Mouse (Mus musculus) limb, embryonic 14.5 days (tissue): ENCODE measurements at regions not wholly inside any gene's neighbourhood (a gene's known extent, or its start where the extent isn't known, plus 50 kb on each side); places are given as distances from the start of the nearest gene placed in this dataset.

ENCODE experiments used
- ATAC-seq: fragments of 200-750 bp; cut with Nextera tagmentation; 2 replicates; pipeline ENCODE4 v1.8.0; 2017; ENCODE audit warnings: low read depth, moderate number of reproducible peaks, moderate TSS enrichment; ENCODE audit not compliant: low FRiP score
- DNase-seq: peaks from one replicate; pipeline ENCODE4 v3.0.0-alpha.2; 2015; ENCODE audit warnings: low spot score
- H3K27ac ChIP-seq: fragments of 300-500 bp; sonication (generic); replicated peaks from 2 replicates; pipeline ENCODE4 v1.5.1; 2014; ENCODE audit warnings: low read depth, mild to moderate bottlenecking, low read length, moderate library complexity, mixed read lengths
- H3K27me3 ChIP-seq: fragments of 300-500 bp; sonication (generic); 2 replicates; pipeline ENCODE4 v1.6.1; 2014; ENCODE audit warnings: low read length, mixed read lengths; ENCODE audit not compliant: control insufficient read depth, insufficient read depth
- H3K36me3 ChIP-seq: fragments of 300-500 bp; sonication (generic); 2 replicates; pipeline ENCODE4 v1.6.1; 2014; ENCODE audit warnings: mild to moderate bottlenecking, low read length, moderate library complexity, mixed read lengths; ENCODE audit not compliant: control insufficient read depth, insufficient read depth
- H3K4me1 ChIP-seq: fragments of 300-500 bp; sonication (generic); 2 replicates; pipeline ENCODE4 v1.6.1; 2014; ENCODE audit warnings: antibody characterized with exemption, low read length, mixed read lengths; ENCODE audit not compliant: control insufficient read depth, insufficient read depth
- H3K4me2 ChIP-seq: fragments of 300-500 bp; sonication (generic); replicated peaks from 2 replicates; pipeline ENCODE4 v1.6.1; 2014; ENCODE audit warnings: low read depth, mild to moderate bottlenecking, low read length, moderate library complexity; ENCODE audit not compliant: severe bottlenecking
- H3K4me3 ChIP-seq: fragments of 300-500 bp; sonication (generic); replicated peaks from 2 replicates; pipeline ENCODE4 v1.5.1; 2014; ENCODE audit warnings: low read length
- H3K9ac ChIP-seq: fragments of 300-500 bp; sonication (generic); 2 replicates; pipeline ENCODE4 v1.6.1; 2014; ENCODE audit warnings: mild to moderate bottlenecking, low read depth, low read length, moderate library complexity; ENCODE audit not compliant: severe bottlenecking
- H3K9me3 ChIP-seq: fragments of 300-500 bp; sonication (generic); 2 replicates; pipeline ENCODE4 v1.6.1; 2016; ENCODE audit warnings: low read length; ENCODE audit not compliant: control insufficient read depth
- POLR2A ChIP-seq: fragments of 200-500 bp; IDR thresholded peaks from 2 replicates; pipeline ENCODE4 v1.8.0; 2012; ENCODE audit warnings: inconsistent platforms, mild to moderate bottlenecking, moderate library complexity, borderline replicate concordance; ENCODE audit not compliant: insufficient read depth, insufficient read length; ENCODE audit errors: extremely low read depth
- WGBS: fragments of 180-500 bp; shearing (Covaris S2); extraction: QIAGEN DNeasy Blood & Tissue Kit; methylation state at CpG from one replicate; pipeline ENCODE4 v1.1.7; 2014; 5-methylcytosine and 5-hydroxymethylcytosine counted together

DNA sequence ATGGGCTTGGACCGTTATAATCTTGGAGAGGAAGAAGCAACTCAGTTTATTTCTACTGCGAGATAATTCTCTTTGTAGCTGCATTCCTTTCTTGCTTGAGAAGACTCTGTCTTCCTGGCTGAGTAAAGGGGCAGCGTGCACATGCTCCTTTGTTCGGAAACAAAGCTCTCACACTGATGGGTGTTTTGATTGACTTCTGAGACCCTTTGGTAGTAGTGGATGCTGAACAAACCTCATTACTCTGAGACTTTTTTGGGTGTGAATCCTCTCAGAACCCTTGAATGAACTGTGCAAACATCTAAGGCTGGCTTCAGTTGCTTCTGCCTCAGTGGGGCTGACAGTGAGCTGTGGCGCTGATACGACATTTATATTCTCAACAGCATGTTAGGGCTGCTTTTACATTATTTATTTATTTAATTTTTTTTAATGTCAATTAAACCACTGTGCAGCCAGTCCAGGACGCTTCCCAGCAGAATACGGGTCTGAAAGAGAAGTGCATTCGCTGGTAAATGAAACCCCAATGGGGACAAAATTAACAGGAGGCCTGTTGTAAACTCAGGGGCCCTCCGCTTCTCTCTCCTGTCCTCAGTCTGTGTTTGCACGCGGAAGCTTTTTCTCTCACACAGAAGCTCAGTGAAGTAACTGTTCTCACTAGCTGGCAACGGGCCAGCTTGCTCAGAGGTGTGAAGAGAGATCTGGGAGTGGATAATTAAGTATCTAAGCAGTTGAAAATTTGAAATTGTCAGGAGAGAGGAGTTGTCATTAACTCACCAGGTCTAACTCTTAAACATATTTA lies 380.1 kb upstream of the Slc30a5 start:
- TF ChIP-seq POLR2A, result no peak
- peaks cover 32% of the 10 kb centered on the region for H3K4me1 ChIP-seq
- no peak for DNase-seq
- no peak overlapping the region for H3K27ac ChIP-seq
- H3K4me3 ChIP-seq, result no peak overlapping the region
- no peak for ATAC-seq
- H3K9me3 ChIP-seq, result no peaks in the 10 kb centered on the region
- no peak overlapping the region for H3K4me2 ChIP-seq
- H3K27me3 ChIP-seq, result no peaks in the 10 kb centered on the region
- H3K36me3 ChIP-seq, result no peaks in the 10 kb centered on the region
- no peak overlapping the region for H3K9ac ChIP-seq
- WGBS, result 40% methylated on average over 13 of the region's 13 CpGs

DNA sequence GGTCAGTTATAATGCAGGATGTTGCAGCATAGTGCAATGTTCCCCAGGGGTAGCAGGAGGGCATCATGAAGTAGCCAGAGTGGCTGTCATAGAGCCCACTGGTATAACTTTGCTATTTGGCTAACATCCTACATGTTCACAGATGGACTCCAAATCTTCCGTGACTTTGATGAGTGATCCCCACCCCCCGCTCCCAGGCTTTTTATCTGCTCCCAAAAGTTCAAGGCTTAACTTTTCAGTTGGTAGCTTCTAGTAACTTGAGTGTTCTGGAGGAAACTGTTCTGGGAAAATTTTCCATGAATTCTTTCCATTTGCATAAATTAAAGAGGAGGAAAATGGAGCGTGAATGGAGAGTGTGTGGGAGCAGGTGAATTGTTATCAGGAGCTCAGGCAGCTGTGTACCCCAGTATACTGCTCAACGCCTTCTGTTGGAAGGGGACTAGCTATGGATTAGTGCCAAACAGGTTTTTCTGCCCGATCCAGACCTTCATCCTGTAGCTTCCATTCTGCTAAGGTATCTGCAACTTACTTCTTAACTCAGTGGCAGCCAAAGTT lies 379.2 kb upstream of the Slc30a5 start:
- DNase-seq (no peak), ATAC-seq (no peak)
- WGBS, result 67% methylated on average over 5 of the region's 5 CpGs
- H3K9me3 ChIP-seq, result no peaks in the 10 kb centered on the region
- no peak overlapping the region for H3K9ac ChIP-seq
- H3K27me3 ChIP-seq, result no peaks in the 10 kb centered on the region
- peaks cover 25% of the 10 kb centered on the region for H3K4me1 ChIP-seq
- H3K27ac ChIP-seq, result no peak overlapping the region
- no peak overlapping the region for H3K4me3 ChIP-seq
- no peak overlapping the region for H3K4me2 ChIP-seq
- no peak for TF ChIP-seq POLR2A
- no peaks in the 10 kb centered on the region for H3K36me3 ChIP-seq

DNA sequence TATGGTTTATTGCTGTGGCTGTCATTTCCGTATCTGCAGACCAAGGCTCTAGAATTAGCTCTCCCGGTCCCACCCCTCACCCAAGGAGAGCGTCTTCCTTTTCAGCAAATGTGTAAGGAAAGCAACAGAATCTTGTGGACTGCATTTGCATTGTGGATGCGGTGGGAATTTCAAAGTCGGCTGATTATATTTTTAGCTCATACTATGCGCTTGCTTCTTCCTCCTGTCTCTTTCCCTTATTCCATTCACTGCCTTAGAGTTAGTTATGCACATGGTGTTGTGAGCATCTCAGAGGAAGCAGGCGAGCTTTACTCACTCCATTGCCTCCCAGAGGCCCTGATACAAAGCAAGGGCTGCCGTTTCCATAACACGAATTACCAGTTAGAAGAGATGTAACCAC lies 375.6 kb upstream of the Slc30a5 start:
- H3K27ac ChIP-seq, result no peak overlapping the region
- no peak for DNase-seq
- no peak overlapping the region for H3K9ac ChIP-seq
- 93% methylated on average over 9 of the region's 9 CpGs for WGBS
- H3K4me3 ChIP-seq, result no peak overlapping the region
- ATAC-seq, result no peak
- no peak overlapping the region for H3K4me2 ChIP-seq
- H3K9me3 ChIP-seq, result no peaks in the 10 kb centered on the region
- no peaks in the 10 kb centered on the region for H3K36me3 ChIP-seq
- TF ChIP-seq POLR2A, result no peak
- no peaks in the 10 kb centered on the region for H3K27me3 ChIP-seq
- H3K4me1 ChIP-seq, result peaks cover 5% of the 10 kb centered on the region; the same call in 1 of the 2 replicates

DNA sequence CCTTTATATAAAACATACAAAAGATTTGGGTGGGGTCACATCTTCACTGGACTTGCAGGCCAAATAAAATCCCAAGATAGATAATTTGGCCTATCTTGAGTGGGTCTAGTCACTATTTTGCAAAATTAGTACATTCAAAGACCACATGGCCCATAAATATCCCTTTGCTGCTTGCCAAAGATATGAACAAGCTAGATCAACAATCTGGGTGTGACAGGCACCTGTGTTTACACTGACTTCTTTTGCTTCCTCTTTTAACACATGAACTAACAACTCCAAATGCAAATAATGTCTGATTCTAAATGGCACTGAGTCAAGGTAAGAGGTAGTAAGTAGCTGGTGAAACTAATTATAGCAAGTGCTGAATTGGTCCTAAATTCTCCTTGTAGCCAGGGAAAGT lies 370.2 kb upstream of the Slc30a5 start:
- no peak overlapping the region for H3K9ac ChIP-seq
- ATAC-seq, result no peak
- H3K4me3 ChIP-seq, result no peak overlapping the region
- no peak overlapping the region for H3K27ac ChIP-seq
- DNase-seq, result no peak
- H3K9me3 ChIP-seq, result no peaks in the 10 kb centered on the region
- H3K36me3 ChIP-seq, result no peaks in the 10 kb centered on the region
- no peak overlapping the region for H3K4me2 ChIP-seq
- no peaks in the 10 kb centered on the region for H3K4me1 ChIP-seq
- H3K27me3 ChIP-seq, result no peaks in the 10 kb centered on the region
- no peak for TF ChIP-seq POLR2A

DNA sequence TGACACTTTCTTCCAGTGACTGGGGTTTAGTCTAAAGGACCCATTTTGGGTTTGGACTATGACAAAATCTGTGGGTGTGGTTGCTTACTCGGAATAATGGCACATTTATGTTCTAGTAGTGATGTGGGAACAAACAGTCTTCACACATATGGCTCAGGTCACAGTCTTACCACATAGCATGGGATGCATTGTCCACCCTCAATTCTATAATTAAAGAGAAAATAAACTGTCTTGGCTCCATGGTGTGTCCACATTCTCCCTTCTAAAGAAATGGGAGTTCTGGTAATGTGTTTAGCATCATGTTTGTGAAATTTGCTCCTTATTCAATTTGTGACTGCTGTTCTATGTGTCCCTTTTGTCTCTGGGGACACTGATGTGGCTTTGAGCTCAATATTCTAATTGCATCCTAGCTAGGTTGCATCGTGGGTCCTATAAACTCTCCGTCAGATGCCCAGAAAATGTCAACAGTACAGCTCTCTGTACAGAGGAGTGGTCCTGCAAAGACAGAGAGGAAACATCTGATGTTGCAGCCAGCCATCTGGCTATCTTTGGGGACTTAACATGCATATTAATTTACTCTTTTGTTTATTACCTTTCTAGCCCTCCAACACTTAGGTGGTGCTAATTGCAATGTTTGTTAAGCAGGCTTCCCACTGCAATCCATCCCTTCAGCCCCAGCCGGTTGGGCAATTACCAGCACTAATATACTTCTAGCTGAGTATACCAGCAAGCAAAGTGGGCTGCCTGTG lies 369.5 kb upstream of the Slc30a5 start:
- Histone ChIP-seq H3K36me3 (no peaks in the 10 kb centered on the region), H3K27me3 (no peaks in the 10 kb centered on the region), H3K27ac (no peak overlapping the region), H3K4me2 (no peak overlapping the region), H3K4me1 (no peaks in the 10 kb centered on the region), H3K9me3 (no peaks in the 10 kb centered on the region), H3K9ac (no peak overlapping the region), H3K4me3 (no peak overlapping the region)
- ATAC-seq (no peak), DNase-seq (no peak)
- 63% methylated on average over 4 of the region's 4 CpGs for WGBS
- TF ChIP-seq POLR2A, result no peak
